Mouse (Mus musculus): Measurements from ENCODE around the gene BC035044.
"Not testable (repeated sequence)": the region's sequence is repeated elsewhere in the genome, so short reads cannot be mapped to it uniquely, and the experiment has no call there.

Gene BC035044

GRCm38 (mm10) chr6:128850671-128851070, 40.3 kb downstream of the BC035044 start:
- no peak for DNase-seq (ENCODE audit: low read depth)

GRCm38 (mm10) chr6:128849902-128850301, 41.0 kb downstream of the BC035044 start:
- no peak for DNase-seq (ENCODE audit: low read depth)

DNA sequence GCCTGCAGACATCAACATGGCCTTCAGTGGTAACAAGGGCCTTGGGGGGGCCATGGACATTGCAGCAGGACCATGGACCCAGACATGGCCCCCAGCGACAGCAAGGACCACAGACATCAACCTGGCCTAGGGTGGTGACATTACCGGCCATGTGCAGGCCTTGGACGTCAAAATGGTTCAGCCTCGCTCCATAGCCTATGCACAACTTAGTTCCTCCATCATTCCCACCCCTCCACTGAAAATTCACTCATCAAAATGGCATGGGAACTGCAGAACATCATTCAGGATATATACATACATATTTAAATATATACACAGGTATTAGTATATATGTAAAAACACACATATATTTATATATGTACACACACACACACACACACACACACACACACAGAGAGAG, 43.5 kb downstream of the BC035044 start:
- no peak for DNase-seq (ENCODE audit: low read depth)

GRCm38 (mm10) chr6:128845998-128846542, 44.9 kb downstream of the BC035044 start:
- DNase-seq (ENCODE audit: low read depth): no peak

- peak; percentile 93 for DNase-seq (ENCODE audit: low read depth)
Observed at GRCm38 (mm10) chr6:128845319-128845979, 45.5 kb downstream of the BC035044 start.

DNA sequence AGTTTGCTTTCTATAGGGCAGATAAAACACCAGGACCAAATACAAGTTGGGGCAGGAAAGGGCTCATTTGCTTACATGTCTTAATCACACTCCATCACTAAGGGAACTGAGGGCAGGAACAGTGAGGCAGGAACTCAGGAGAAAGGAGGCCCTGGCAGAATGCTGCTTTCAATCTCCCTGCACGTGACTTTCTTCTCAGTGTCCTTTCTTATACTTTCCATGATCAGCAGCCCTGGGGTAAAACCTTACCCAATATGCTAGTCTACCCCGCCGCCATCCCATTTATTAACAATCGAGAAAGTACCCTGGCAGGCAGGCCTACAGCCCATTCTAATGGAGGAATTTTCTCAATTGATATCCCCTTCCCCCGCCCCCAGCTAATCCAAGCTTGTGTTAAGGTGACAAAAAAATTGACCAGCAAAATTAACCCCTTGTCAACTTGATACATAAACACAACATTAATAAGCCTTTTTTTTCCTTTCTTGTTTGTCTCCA, 46.3 kb downstream of the BC035044 start:
- no peak for DNase-seq (ENCODE audit: low read depth)

- DNase-seq (ENCODE audit: low read depth): no peak
Observed at GRCm38 (mm10) chr6:128844131-128844530, 46.8 kb downstream of the BC035044 start.

- DNase-seq (ENCODE audit: low read depth): peak; percentile 80
Observed at GRCm38 (mm10) chr6:128843479-128843992, 47.4 kb downstream of the BC035044 start.

GRCm38 (mm10) chr6:128842945-128843478, 47.9 kb downstream of the BC035044 start:
- peak; percentile 94 for DNase-seq (ENCODE audit: low read depth)

GRCm38 (mm10) chr6:128842356-128842944, 48.5 kb downstream of the BC035044 start:
- no peak for DNase-seq (ENCODE audit: low read depth)

DNA sequence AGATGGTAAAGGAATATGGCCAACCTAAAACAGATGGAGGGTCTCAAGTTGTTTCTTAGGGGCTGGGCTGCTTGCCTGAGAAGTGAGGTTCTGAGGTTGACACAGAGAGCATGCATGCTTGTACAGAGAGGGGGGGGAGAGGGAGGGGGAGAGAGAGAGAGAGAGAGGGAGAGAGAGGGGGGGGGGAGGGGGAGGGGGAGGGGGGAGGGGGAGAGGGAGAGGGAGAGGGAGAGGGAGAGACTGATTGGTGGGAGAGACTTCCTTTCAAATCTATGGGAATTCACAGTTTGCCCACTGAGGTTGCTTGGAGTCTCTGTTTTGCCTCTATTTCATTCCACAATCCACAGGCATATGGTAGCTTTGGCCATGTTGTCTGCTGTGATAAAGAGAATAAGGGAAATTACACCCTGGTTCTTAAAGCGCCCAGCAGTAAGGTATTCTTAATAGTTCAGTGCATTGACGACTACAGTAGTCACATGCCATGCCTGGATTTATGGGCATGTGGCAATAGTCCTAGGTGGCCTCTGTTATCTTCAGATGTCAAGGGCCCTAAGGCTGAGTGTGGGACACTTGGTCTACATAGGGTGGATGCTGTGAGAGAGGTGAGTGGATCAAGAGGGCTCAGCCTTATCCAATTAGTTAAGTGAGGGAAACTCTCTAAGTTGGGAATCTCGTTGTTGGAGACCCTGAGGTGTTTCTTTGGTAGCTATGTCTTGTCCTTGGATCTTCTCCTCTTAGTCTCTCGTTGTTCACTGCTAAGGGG, 49.4 kb downstream of the BC035044 start:
- no peak for DNase-seq (ENCODE audit: low read depth)

GRCm38 (mm10) chr6:128840669-128841068, 50.3 kb downstream of the BC035044 start:
- not testable (repeated sequence) for DNase-seq (ENCODE audit: low read depth)

DNA sequence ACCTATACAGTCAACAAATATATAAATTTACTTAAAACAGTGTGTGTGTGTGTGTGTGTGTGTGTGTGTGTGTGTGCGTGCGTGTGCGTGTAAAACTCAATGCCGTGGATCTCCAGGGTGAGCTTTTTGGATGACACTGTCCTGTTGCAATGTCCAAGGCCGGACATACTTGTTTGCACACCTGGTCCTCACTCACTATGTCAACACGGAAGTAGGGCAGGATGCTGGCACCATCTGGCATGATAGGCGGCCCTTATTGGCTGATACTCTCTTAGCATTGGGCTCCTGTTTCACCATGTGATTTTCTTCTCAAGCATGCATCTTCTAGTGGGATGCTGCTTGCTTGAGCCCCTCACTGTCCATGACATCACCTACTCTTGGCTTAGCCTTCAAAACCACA, 51.0 kb downstream of the BC035044 start:
- no peak for DNase-seq (ENCODE audit: low read depth)

GRCm38 (mm10) chr6:128839266-128839771, 51.6 kb downstream of the BC035044 start:
- DNase-seq (ENCODE audit: low read depth): peak; percentile 94

- DNase-seq (ENCODE audit: low read depth): peak; percentile 84
Observed at GRCm38 (mm10) chr6:128838342-128839265, 52.3 kb downstream of the BC035044 start.

DNA sequence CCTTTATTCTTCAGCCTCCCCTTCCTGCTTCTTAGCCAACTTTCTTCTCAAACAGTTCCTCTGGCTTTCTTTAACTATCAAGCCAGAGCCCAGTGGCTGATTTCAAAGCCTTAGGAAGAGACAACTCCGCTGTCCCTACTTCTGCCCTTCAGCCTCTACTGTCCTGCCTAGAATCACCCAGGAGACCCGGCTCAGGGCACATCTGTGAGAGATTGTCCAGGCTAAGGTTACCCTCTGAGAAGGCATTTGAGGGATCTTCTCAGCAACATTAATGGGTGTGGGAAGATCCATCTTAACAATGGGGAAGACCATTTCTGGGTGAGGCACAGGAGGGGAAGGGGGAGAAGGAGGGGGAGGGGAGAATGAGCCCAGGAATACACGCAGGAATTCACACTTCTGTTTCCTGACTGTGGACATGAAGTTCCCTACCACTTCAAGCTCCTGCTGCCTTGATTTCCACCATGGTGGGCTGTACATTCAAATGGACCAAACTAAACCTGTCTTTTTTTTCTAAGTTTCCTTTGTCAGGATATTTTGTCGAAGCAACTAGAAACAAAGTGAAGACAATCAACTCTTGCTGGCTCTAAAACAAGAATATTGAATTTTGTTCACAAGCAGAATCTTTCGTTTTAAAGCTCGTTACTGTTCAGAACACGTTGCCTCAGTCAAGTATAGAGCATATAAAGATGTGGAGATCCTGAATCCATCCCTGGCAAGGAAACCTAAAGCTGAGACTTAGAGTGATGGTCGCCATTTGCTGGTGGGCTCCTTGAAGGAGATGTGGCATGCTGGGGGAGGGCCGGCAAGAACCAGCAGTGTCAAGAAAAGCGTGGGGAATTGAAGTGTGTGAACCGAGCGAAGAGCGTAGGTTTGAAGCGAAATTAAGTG, 53.2 kb downstream of the BC035044 start:
- DNase-seq (ENCODE audit: low read depth): no peak

- DNase-seq (ENCODE audit: low read depth): no peak
Observed at GRCm38 (mm10) chr6:128836955-128837334, 54.0 kb downstream of the BC035044 start.

DNA sequence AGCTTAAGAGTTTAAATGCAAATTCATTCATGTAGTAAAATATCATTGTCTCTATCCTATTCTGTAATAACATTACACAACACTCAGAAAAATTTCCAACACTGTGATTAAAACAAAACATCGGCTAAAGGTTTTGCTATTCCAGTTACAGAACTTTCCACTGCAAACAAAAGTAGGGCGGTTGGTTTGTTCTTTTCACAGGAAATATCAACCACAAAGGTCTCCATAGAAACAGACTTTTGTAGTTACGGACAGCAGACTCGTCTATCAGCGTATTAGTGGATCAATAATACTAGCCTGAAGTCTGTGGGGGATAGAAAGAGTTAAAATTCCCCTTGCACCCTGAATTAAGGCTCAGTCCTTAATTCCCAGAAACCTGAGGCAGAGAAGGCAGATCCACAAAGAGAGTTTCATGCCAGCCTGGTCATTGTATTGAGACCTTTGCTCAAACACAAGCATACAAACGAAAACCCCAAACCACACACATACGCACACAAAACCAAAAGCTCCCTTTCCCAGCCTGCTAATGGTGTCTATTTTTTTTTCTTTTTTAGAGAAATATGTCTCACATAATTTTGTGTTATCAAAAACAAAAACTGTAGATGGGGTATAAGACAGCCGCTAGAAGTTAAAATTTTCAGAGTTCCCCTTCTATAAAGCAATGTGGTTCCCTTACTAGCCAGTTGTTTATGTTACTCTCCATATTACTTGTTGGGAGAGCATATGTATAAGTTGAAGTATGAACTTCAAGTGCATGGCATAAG, 54.6 kb downstream of the BC035044 start:
- no peak for DNase-seq (ENCODE audit: low read depth)

- DNase-seq (ENCODE audit: low read depth): no peak
Observed at GRCm38 (mm10) chr6:128835571-128835970, 55.4 kb downstream of the BC035044 start.
